Mouse (Mus musculus): ENCODE data around the gene Pigb. TPM values are rescaled to one million over a fixed set of nuclear protein-coding genes. Genes with fewer than 3 reads are reported as not detected.

The Pigb gene
- polyA plus RNA-seq (2021; fragmentation: Nextera tagmentation): 6.7 and 8.8 TPM in 2 replicates
- long read RNA-seq, experiment 1, transcript Pigb-202 (12 exons, 2,193 nt): major isoform, 8 of 18 reads
- long read RNA-seq, experiment 1, partial matches to known transcripts: 7 of 18 reads
- long read RNA-seq, experiment 1, other reads (novel, unspliced or antisense): 3 of 18 reads
- long read RNA-seq, experiment 2, partial matches to known transcripts: 1 of 2 reads
- long read RNA-seq, experiment 2, other reads (novel, unspliced or antisense): 1 of 2 reads

GRCm38 (mm10) chr9:73040080-73040479, at the start of gene Pigb:
Pigb (minus strand) TSS chr9:73040378.

GRCm38 (mm10) chr9:73044146-73045079, 4.2 kb upstream of the Pigb start, which contains the start of gene Rab27a:
Rab27a (plus strand) TSS chr9:73044854.

GRCm38 (mm10) chr9:72985250-72986220, 54.6 kb downstream of the Pigb start, which contains the start of the genes Ccpg1os and Ccpg1:
Ccpg1os (minus strand) TSS chr9:72985382.
Ccpg1 (plus strand) TSS chr9:72985429.

GRCm38 (mm10) chr9:72958521-72959450, 81.4 kb downstream of the Pigb start, which contains the start of the genes Dyx1c1 and Gm44503:
Dyx1c1 (plus strand) TSS chr9:72958785.
Gm44503 (plus strand) TSS chr9:72958852.

Other genes with a start within 250 kb of the Pigb start
- 0.34 and 0.50 TPM in 2 replicates for gene Prtg, start 233.5 kb downstream of the Pigb start, polyA plus RNA-seq (2021; fragmentation: Nextera tagmentation)
- gene Pygo1, start 114.7 kb downstream of the Pigb start, polyA plus RNA-seq (2021; fragmentation: Nextera tagmentation): 2.8 and 3.4 TPM in 2 replicates
- gene Dyx1c1, start 81.6 kb downstream of the Pigb start, polyA plus RNA-seq (2021; fragmentation: Nextera tagmentation): 1.3 and 1.6 TPM in 2 replicates
- gene Gm44503, start 81.5 kb downstream of the Pigb start, polyA plus RNA-seq (2021; fragmentation: Nextera tagmentation): not detected in 2 replicates
- 20.7 and 26.3 TPM in 2 replicates for gene Ccpg1os, start 55.0 kb downstream of the Pigb start, polyA plus RNA-seq (2021; fragmentation: Nextera tagmentation)
- gene Ccpg1, start 54.9 kb downstream of the Pigb start, polyA plus RNA-seq (2021; fragmentation: Nextera tagmentation): 43.9 and 47.6 TPM in 2 replicates
- 0.89 and 0.94 TPM in 2 replicates for gene Rab27a, start 4.5 kb upstream of the Pigb start, polyA plus RNA-seq (2021; fragmentation: Nextera tagmentation)
- gene Khdc3, start 61.5 kb upstream of the Pigb start, polyA plus RNA-seq (2021; fragmentation: Nextera tagmentation): not detected in 2 replicates
- not detected in 2 replicates for gene Gm20509, start 62.1 kb upstream of the Pigb start, polyA plus RNA-seq (2021; fragmentation: Nextera tagmentation)
- gene Rsl24d1, start 73.0 kb upstream of the Pigb start, polyA plus RNA-seq (2021; fragmentation: Nextera tagmentation): 66.4 and 73.2 TPM in 2 replicates